Mouse (Mus musculus): ENCODE results near the gene Taf9.

The Taf9 gene

GRCm38 (mm10) chr13:100651439-100652186 is at the start of gene Taf9:
Taf9 (plus strand) TSS chr13:100651579.
- POLR2A ChIA-PET = interaction anchor here (0.8 to 3.9 kb wide), 34 partner anchors 8 to 548 kb away, joined by 3 to 23 read pairs (median 5); partner anchors contain the start of genes Ccdc125 (in 2 of the 4), Gtf2h2 (in 2 of the 4), Mrps36 (in 2 of the 4) and Bdp1 (in 1 of the 4)

DNA sequence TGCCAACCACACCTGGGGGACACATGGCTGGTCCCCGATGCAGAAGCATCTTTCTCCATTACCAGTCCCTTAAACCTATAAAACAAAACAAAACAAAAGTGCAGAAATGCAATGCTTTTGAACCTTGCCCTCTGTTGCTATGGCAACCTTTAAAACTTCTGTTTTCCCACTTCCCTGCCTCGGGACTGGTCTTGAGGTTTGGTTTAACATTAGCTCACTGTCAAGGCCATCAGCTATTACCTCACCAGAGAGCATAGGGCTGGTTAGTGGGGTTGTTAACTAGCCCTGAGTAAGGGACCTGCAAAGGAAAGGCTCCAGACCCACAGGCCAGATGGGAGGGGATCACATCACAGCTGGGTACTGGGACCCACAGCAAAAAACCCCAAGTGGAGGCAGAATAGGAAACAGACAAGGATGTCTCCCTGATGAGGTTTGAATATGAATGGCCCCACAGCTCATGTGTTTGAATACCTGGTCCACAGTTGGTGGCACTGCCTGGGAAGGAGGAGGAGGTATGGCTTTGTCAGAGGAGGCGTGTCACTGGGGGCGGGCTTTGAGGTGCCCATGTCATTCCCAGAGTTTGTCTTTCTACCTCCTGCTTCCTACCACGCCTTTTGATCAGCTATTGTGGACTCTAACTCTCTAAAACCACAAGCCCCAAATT is 49.0 kb upstream of the Taf9 start:
- ChIA-PET POLR2A (interaction anchor here in 1 of 4 experiments (0.8 to 1.1 kb wide), 3 partner anchors 15 to 97 kb away, joined by 3 read pairs; no protein-coding TSS in a partner anchor), CTCF (no interaction called here)

More at GRCm38 (mm10) chr13:100651439-100652186, at the start of gene Taf9:
- CTCF ChIA-PET = interaction anchor here in 3 of 4 experiments (0.6 to 1.9 kb wide), 4 partner anchors 8 to 16 kb away, joined by 7 to 9 read pairs (median 8); no protein-coding TSS in a partner anchor

DNA sequence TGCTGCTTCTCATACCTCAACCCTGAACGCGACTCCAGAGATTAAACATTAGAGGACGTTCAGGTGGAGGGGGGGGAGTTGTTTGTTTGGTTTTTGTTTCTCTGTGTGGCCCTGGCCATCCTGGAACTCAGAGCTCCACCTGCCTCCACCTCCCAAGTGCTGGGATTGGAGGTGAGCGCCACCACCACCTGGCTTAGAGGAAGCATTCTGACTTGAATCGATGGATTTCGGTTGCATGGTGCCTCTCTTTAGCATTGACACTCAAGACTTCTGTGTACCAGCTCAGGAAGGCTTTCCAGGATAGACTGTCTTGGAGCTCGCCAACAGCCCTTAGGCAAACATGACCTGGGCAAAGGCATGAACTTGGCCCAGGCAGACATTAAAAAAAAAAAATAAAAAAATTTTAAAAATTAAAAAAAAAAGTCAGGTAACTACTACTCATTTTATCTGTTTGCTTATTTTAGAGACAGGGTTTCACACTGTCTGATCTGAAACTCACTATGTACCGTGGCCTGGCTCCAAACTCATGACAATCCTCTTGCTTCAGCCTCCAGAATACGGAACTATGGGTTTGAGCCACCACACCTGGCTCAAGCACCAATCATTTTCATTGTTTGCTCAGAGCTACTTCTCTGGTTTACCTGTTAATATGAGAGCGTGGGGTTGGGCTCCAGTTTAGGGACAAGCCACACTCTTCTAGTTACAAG is 48.2 kb upstream of the Taf9 start:
- CTCF ChIA-PET = interaction anchor here in 1 of 4 experiments (0.5 kb wide), 1 partner anchor 290 kb away, joined by 5 read pairs; no protein-coding TSS in a partner anchor
- POLR2A ChIA-PET = interaction anchor here in 1 of 4 experiments (1.1 kb wide), 1 partner anchor 20 kb away, joined by 3 read pairs; no protein-coding TSS in a partner anchor

DNA sequence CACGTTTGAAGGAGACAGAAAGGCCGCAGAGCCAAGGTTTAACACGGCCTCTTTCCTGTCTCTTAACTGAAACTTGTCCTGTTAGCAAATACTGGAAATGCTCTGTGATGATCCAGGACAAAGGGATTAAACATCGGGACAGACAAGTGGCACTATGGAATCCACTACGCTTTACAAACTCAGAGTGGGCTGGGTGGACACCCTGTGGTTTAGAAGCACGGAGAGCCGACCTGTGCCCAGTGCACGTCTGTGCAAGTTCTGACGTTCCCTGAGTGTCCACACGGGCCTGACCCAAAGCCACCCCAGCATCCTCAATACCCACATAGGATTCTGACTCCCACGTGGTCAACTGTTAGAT is 47.7 kb upstream of the Taf9 start:
- ChIA-PET POLR2A (no interaction called here), CTCF (no interaction called here)

GRCm38 (mm10) chr13:100605845-100606244 is 45.5 kb upstream of the Taf9 start:
- CTCF ChIA-PET = no interaction called here
- POLR2A ChIA-PET = interaction anchor here in 2 of 4 experiments (0.6 to 0.8 kb wide), 2 partner anchors 11 to 67 kb away, joined by 3 read pairs; partner anchors contain the start of gene Marveld2 (in 1 of the 2)

- POLR2A ChIA-PET = interaction anchor here in 3 of 4 experiments (0.6 to 1.7 kb wide), 4 partner anchors 40 to 556 kb away, joined by 3 to 4 read pairs (median 3); no protein-coding TSS in a partner anchor
- CTCF ChIA-PET = interaction anchor here in 2 of 4 experiments (0.5 to 1.1 kb wide), 6 partner anchors 13 to 115 kb away, joined by 3 to 4 read pairs (median 3); partner anchors contain the start of gene Gtf2h2 (in 1 of the 2)
Measured at GRCm38 (mm10) chr13:100607756-100608155, 43.6 kb upstream of the Taf9 start.

DNA sequence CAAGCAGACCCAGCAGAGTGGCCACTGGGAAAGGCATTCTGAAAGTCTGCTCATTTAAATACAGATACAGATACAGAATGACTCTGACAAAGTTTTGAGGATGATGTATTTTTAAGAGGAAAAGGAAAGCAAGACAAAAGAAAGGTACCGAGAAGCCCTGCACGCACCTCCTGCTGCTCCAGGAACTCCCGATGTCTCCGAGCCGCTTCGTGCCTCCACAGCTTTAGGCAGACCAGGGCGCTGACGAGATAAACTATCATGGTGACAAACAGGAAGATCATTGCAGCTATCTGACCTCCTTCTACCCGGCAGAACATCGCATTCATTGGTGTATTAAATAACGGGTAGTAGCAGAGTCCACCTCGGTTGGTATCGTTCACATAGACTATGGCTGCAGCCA is 40.1 kb upstream of the Taf9 start:
- ChIA-PET CTCF (interaction anchor here in 1 of 4 experiments (0.7 kb wide), 1 partner anchor 119 kb away, joined by 4 read pairs; the partner anchor contains the start of gene Gtf2h2), POLR2A (interaction anchor here in 2 of 4 experiments (0.7 to 1.4 kb wide), 3 partner anchors 11 to 458 kb away, joined by 3 to 4 read pairs (median 3); no protein-coding TSS in a partner anchor)

DNA sequence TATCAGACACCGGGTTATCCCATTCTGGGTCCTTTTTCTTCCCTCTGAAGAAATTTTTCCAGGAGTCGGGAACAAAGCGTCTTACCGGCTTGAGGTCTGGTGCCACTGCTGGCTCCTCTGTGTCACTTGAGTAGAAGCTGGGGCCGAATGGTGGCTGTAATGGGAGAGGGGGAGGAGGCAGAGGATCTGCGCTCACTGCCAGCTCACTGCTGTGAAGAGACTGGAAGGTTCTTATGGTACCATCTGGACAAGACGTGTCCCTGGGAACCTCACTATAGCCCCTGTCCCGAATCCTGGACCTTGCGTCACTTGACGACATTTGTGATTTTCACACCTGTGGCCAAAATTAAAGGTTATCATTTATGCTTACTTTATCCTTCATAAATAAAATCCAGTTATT is 39.1 kb upstream of the Taf9 start:
- POLR2A ChIA-PET = no interaction called here
- CTCF ChIA-PET = interaction anchor here in 1 of 4 experiments (0.9 kb wide), 1 partner anchor 132 kb away, joined by 3 read pairs; the partner anchor contains the start of gene Mrps36

DNA sequence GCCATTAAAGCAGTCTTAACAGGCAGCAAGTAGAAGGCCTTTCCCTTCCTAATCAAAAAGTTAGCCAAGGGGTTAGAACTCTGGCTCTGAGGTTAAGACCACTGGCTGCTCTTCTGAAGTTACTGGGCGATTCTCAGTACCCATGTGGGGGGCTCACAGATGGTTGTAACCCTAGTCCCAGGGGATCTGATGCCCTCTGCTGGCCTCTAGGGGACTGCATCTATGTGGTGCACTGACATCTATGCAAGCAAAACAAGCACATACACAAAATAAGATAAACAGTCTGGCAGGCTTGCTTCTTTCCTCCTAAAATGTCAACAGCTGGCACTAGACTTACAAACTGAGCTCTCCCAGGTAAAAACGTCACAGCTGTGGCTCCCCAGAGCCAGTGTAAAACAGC is 38.5 kb upstream of the Taf9 start:
- CTCF ChIA-PET = no interaction called here
- POLR2A ChIA-PET = no interaction called here

- ChIA-PET CTCF (interaction anchor here in 3 of 4 experiments (0.6 to 1.5 kb wide), 4 partner anchors 43 to 124 kb away, joined by 3 to 6 read pairs (median 4); partner anchors contain the start of gene Gtf2h2 (in 2 of the 3)), POLR2A (interaction anchor here in 3 of 4 experiments (0.5 to 1.8 kb wide), 17 partner anchors 9 to 512 kb away, joined by 3 to 12 read pairs (median 3); partner anchors contain the start of genes Ak6 (in 2 of the 3), Bdp1 (in 1 of the 3), Cdk7 (in 1 of the 3) and Gtf2h2 (in 1 of the 3))
Measured at GRCm38 (mm10) chr13:100616181-100617087, 34.9 kb upstream of the Taf9 start, which contains the start of gene Marveld2. Marveld2 (minus strand) TSS chr13:100616971.

- POLR2A ChIA-PET = no interaction called here
- CTCF ChIA-PET = interaction anchor here in 1 of 4 experiments (1.1 kb wide), 1 partner anchor 125 kb away, joined by 5 read pairs; the partner anchor contains the start of gene Gtf2h2
Measured at GRCm38 (mm10) chr13:100617583-100617982, 33.8 kb upstream of the Taf9 start.

DNA sequence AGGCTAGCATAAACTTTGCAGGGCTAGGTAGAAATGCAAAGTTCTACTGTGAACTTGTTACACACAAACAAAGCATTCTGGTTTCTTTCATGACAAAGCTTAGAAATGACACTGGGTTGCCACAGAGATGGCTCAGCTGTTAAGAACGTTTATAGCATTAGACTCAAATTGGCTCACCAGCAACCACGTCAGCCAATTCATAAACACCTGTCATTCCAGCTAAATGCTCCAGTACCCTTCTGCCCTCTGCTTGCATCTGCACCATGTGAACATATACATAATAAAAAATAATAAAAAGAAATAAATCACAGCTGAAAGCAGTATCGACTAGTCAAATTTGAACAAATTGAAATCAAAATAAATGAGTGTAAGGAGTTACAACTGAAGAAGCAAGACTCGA is 29.1 kb upstream of the Taf9 start:
- POLR2A ChIA-PET = no interaction called here
- CTCF ChIA-PET = interaction anchor here in 1 of 4 experiments (1.1 kb wide), 1 partner anchor 38 kb away, joined by 3 read pairs; no protein-coding TSS in a partner anchor

DNA sequence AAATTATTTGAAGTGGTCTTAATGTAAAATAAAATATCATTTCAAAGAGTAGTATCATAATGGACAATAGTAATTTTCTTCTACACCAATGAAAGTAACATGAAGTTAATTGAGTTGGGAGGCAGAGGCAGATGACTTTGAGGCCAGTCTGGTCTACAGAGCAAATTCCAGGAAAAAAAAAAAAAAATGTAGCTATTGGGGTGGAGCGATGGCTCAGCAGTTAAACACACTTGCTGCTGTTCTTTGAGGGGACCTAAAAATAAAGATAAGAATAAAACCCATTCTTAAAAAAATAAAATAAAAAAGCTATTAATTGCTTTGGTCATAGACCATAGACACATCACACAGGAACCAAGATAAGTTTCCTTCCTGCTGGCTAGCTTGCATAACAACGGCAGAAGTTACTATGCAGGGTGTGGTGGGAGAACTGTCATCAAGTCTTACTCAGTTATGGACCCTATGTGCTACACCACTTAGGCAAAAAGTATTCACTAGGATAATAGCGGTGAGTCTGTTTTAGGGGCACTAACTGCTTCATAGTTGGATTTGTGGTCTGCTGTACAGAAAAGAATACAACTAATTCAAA is 17.2 kb upstream of the Taf9 start:
- ChIA-PET POLR2A (interaction anchor here in 3 of 4 experiments (0.5 to 2.0 kb wide), 12 partner anchors 8 to 152 kb away, joined by 3 to 5 read pairs (median 3); partner anchors contain the start of genes Ak6 (in 1 of the 3), Ccnb1 (in 1 of the 3), Gtf2h2 (in 1 of the 3) and Rad17 (in 1 of the 3)), CTCF (no interaction called here)

- POLR2A ChIA-PET = interaction anchor here in 1 of 4 experiments (1.0 kb wide), 1 partner anchor 106 kb away, joined by 3 read pairs; no protein-coding TSS in a partner anchor
- CTCF ChIA-PET = interaction anchor here in 2 of 4 experiments (0.5 to 0.7 kb wide), 3 partner anchors 26 to 674 kb away, joined by 4 to 5 read pairs (median 5); no protein-coding TSS in a partner anchor
Measured at GRCm38 (mm10) chr13:100642471-100643209, 8.7 kb upstream of the Taf9 start.

DNA sequence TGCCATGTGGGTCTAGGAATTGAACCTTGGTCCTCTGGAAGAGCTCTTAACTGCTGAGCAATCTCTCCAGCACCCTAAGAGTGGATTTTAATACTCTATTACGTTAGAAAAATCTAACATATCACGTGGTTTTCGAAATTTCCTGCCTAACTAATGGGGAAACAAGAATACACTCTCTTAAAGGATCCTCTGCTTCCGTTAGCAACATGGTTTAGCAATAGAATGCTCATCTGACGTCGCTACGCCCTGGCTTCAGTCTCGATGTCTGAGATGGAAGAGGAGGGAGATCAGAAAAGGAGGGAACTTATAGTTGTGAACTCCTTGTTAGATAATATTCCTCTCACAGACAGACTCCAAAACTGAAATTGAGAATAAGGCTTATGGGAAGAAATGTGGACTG is 3.2 kb upstream of the Taf9 start:
- CTCF ChIA-PET = interaction anchor here in 1 of 4 experiments (0.7 kb wide), 1 partner anchor 11 kb away, joined by 7 read pairs; no protein-coding TSS in a partner anchor
- POLR2A ChIA-PET = interaction anchor here in 1 of 4 experiments (0.7 kb wide), 1 partner anchor 127 kb away, joined by 3 read pairs; the partner anchor contains the start of gene Cenph
